ENCODE assay signal across 7 mouse cellular contexts in the genomic region with DNA sequence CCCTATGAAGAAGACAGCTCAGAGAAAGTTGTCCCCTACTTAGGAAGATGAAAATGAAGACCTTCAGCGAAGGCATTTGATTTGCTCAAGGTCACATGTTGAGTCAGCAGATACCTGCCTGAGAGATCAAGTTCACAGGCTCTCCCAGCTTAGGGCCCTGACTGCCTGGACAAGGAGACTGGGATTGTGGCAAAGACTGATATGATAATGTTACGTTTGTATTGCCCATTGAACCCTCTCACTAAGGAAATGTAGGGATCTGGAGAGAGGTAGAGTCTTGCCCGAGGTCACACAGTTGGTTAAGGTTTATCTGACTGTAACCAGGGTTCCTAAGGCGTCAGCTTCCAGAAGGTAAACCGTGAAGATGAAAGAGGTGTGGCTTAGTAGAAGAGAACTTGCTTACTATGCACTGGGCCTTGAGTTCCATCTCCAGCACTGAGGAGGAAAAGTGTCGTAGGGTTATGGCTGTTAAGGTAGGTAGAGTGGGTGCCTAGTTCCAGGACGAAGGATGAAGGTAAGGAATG. TPM values are rescaled to one million over a fixed set of nuclear protein-coding genes. Genes with fewer than 3 reads are reported as not detected.
DNase-seq lines count a peak whose midpoint lies in the region; ATAC-seq and TF ChIP-seq lines count a peak whose summit lies in the region.

No protein-coding gene starts in this region.

- H3K4me3 ChIP-seq in neural tube, embryonic 11.5 days (ENCODE audit: low read depth, low read length), result peak overlapping the region; percentile 67
- H3K4me3 ChIP-seq in embryonic facial prominence, embryonic 13.5 days, result peak overlapping the region; percentile 76
- peak overlapping the region; percentile 74 for H3K4me3 ChIP-seq in intestine, postnatal 0 days (ENCODE audit: low read depth, low read length)
- H3K4me3 ChIP-seq in neural tube, embryonic 13.5 days, result peak overlapping the region; percentile 72

- intact Hi-C loops in left cerebral cortex, postnatal 25 days (cut with DNase I), result loop anchor here (2.0 kb wide), 1 partner anchor 49 kb away; the partner anchor contains the start of gene Efcab14

- no peak for TF ChIP-seq CTCF in intestine, postnatal 0 days (IDR thresholded peaks at IDR 0.05; ENCODE audit: low read depth)

- peaks cover 6% of the 10 kb centered on the region; the same call in 1 of the 2 replicates for H3K4me1 ChIP-seq in neural tube, embryonic 11.5 days (ENCODE audit: control insufficient read depth, insufficient read depth, low read length)
- peaks cover 11% of the 10 kb centered on the region for H3K4me1 ChIP-seq in embryonic facial prominence, embryonic 13.5 days
- H3K4me1 ChIP-seq in intestine, postnatal 0 days (replicated peaks; ENCODE audit: control insufficient read depth, insufficient read depth, low read length), result no peaks in the 10 kb centered on the region; the same call in 1 of the 2 replicates
- peaks cover 19% of the 10 kb centered on the region for H3K4me1 ChIP-seq in neural tube, embryonic 13.5 days (replicated peaks)

- no peaks in the 10 kb centered on the region for H3K9me3 ChIP-seq in neural tube, embryonic 11.5 days (ENCODE audit: control insufficient read depth, low read length)
- no peaks in the 10 kb centered on the region for H3K9me3 ChIP-seq in embryonic facial prominence, embryonic 13.5 days
- no peaks in the 10 kb centered on the region for H3K9me3 ChIP-seq in intestine, postnatal 0 days (ENCODE audit: control insufficient read depth)
- no peaks in the 10 kb centered on the region for H3K9me3 ChIP-seq in neural tube, embryonic 13.5 days

- H3K27me3 ChIP-seq in neural tube, embryonic 11.5 days (ENCODE audit: control insufficient read depth, insufficient read depth, low read length), result no peaks in the 10 kb centered on the region
- no peaks in the 10 kb centered on the region for H3K27me3 ChIP-seq in embryonic facial prominence, embryonic 13.5 days
- H3K27me3 ChIP-seq in intestine, postnatal 0 days (replicated peaks; ENCODE audit: control insufficient read depth, insufficient read depth, low read length), result no peaks in the 10 kb centered on the region
- H3K27me3 ChIP-seq in neural tube, embryonic 13.5 days, result no peaks in the 10 kb centered on the region

- ATAC-seq in neural tube, embryonic 11.5 days (ENCODE audit: insufficient read depth, low FRiP score, low TSS enrichment), result no peak
- ATAC-seq in embryonic facial prominence, embryonic 13.5 days (ENCODE audit: insufficient number of reproducible peaks, insufficient read depth, low FRiP score, low TSS enrichment, low read depth), result no peak
- ATAC-seq in intestine, postnatal 0 days, result peak; percentile 44
- 0 out of 2 replicates have a peak, but pooled peaks have one; percentile 25 for ATAC-seq in neural tube, embryonic 13.5 days (ENCODE audit: low read depth)

- peak overlapping the region; percentile 76 for H3K9ac ChIP-seq in neural tube, embryonic 11.5 days (ENCODE audit: low read length)
- peak overlapping the region; percentile 87 for H3K9ac ChIP-seq in embryonic facial prominence, embryonic 13.5 days
- H3K9ac ChIP-seq in intestine, postnatal 0 days (ENCODE audit: low read depth, low read length), result peak overlapping the region; percentile 80
- H3K9ac ChIP-seq in neural tube, embryonic 13.5 days, result peak overlapping the region; percentile 83

- H3K27ac ChIP-seq in neural tube, embryonic 11.5 days (ENCODE audit: low read depth, low read length), result no peak overlapping the region
- H3K27ac ChIP-seq in embryonic facial prominence, embryonic 13.5 days, result no peak overlapping the region
- H3K27ac ChIP-seq in intestine, postnatal 0 days (ENCODE audit: low read depth, low read length), result peak overlapping the region; percentile 80
- H3K27ac ChIP-seq in neural tube, embryonic 13.5 days (replicated peaks), result 0 out of 2 replicates have a peak overlapping the region, but pooled peaks have one; percentile 52

- 62% methylated on average over 7 of the region's 7 CpGs for WGBS in neural tube, embryonic 11.5 days
- WGBS in embryonic facial prominence, embryonic 13.5 days, result 52% methylated on average over 7 of the region's 7 CpGs
- WGBS in intestine, postnatal 0 days, result 33% methylated on average over 7 of the region's 7 CpGs
- 61% methylated on average over 7 of the region's 7 CpGs for WGBS in neural tube, embryonic 13.5 days

- 0 out of 2 replicates have a peak, but pooled peaks cover 3% of the 10 kb centered on the region for H3K36me3 ChIP-seq in neural tube, embryonic 11.5 days (ENCODE audit: control insufficient read depth, insufficient read depth, low read length)
- peaks cover 15% of the 10 kb centered on the region for H3K36me3 ChIP-seq in embryonic facial prominence, embryonic 13.5 days
- peaks cover 8% of the 10 kb centered on the region; the same call in 1 of the 2 replicates for H3K36me3 ChIP-seq in intestine, postnatal 0 days (ENCODE audit: control insufficient read depth, insufficient read depth)
- H3K36me3 ChIP-seq in neural tube, embryonic 13.5 days, result peaks cover 19% of the 10 kb centered on the region

- H3K4me2 ChIP-seq in neural tube, embryonic 11.5 days (ENCODE audit: low read depth), result peak overlapping the region; percentile 57
- peak overlapping the region; percentile 77 for H3K4me2 ChIP-seq in embryonic facial prominence, embryonic 13.5 days
- peak overlapping the region; percentile 72 for H3K4me2 ChIP-seq in intestine, postnatal 0 days (replicated peaks; ENCODE audit: low read depth)
- peak overlapping the region; percentile 71 for H3K4me2 ChIP-seq in neural tube, embryonic 13.5 days

- no peak for DNase-seq in neural tube, embryonic 11.5 days (ENCODE audit: low spot score)
- DNase-seq in neural tube, embryonic 10.5 days (ENCODE audit: extremely low spot score, low spot score), result no peak
- DNase-seq in left cerebral cortex, postnatal 25 days (ENCODE audit: low spot score in 2 of 2), result no peak
- no peak for DNase-seq in left cerebral cortex, adult 8-10 months (ENCODE audit: low spot score in 2 of 2)

RNA-seq across cellular contexts. Expression of gene Atpaf1, which starts 1.0 kb away (rescaled TPM):
- 51.1 and 51.4 TPM in 2 replicates for polyA plus RNA-seq in neural tube, embryonic 11.5 days (2014; fragmentation: Nextera tagmentation; extraction: Ambion mirVana)
- 56.7 and 60.5 TPM in 2 replicates for polyA plus RNA-seq in embryonic facial prominence, embryonic 13.5 days (2015; fragmentation: Nextera tagmentation; extraction: Ambion mirVana)
- polyA plus RNA-seq in intestine, postnatal 0 days (2015; fragmentation: Nextera tagmentation; extraction: Ambion mirVana), result 40.8 and 43.2 TPM in 2 replicates
- polyA plus RNA-seq in neural tube, embryonic 13.5 days (2015; fragmentation: Nextera tagmentation; extraction: Ambion mirVana), result 32.1 and 38.9 TPM in 2 replicates
- 10 to 100 TPM; 53.1 to 63.6 TPM for total RNA-seq in left cerebral cortex, postnatal 25 days (2021)
- 10 to 100 TPM; 77.6 to 82.8 (median 81.9) TPM for total RNA-seq in left cerebral cortex, adult 8-10 months (2022)

RNA-seq across cellular contexts. Expression of gene Tex38, which starts 4.8 kb away (rescaled TPM):
- 0.42 TPM in 1 of 2 replicates, not detected in the other for polyA plus RNA-seq in neural tube, embryonic 11.5 days (2014; fragmentation: Nextera tagmentation; extraction: Ambion mirVana)
- polyA plus RNA-seq in embryonic facial prominence, embryonic 13.5 days (2015; fragmentation: Nextera tagmentation; extraction: Ambion mirVana), result 0.53 TPM in 1 of 2 replicates, not detected in the other
- 0.33 and 0.44 TPM in 2 replicates for polyA plus RNA-seq in intestine, postnatal 0 days (2015; fragmentation: Nextera tagmentation; extraction: Ambion mirVana)
- 0.39 TPM in 1 of 2 replicates, not detected in the other for polyA plus RNA-seq in neural tube, embryonic 13.5 days (2015; fragmentation: Nextera tagmentation; extraction: Ambion mirVana)
- not detected for total RNA-seq in left cerebral cortex, postnatal 25 days (2021)
- 1 to 10 TPM in 1 of 4 experiments, under 1 TPM in 2, not detected in 1; 0.48 to 1.0 (median 0.95) TPM for total RNA-seq in left cerebral cortex, adult 8-10 months (2022)

RNA-seq across cellular contexts. Expression of gene Mob3c, which starts 42.3 kb away (rescaled TPM):
- polyA plus RNA-seq in neural tube, embryonic 11.5 days (2014; fragmentation: Nextera tagmentation; extraction: Ambion mirVana), result 3.2 and 4.1 TPM in 2 replicates
- 8.7 and 9.8 TPM in 2 replicates for polyA plus RNA-seq in embryonic facial prominence, embryonic 13.5 days (2015; fragmentation: Nextera tagmentation; extraction: Ambion mirVana)
- 11.8 and 13.6 TPM in 2 replicates for polyA plus RNA-seq in intestine, postnatal 0 days (2015; fragmentation: Nextera tagmentation; extraction: Ambion mirVana)
- 4.3 and 6.2 TPM in 2 replicates for polyA plus RNA-seq in neural tube, embryonic 13.5 days (2015; fragmentation: Nextera tagmentation; extraction: Ambion mirVana)
- 1 to 10 TPM; 3.3 to 4.4 TPM for total RNA-seq in left cerebral cortex, postnatal 25 days (2021)
- total RNA-seq in left cerebral cortex, adult 8-10 months (2022), result 1 to 10 TPM; 5.0 to 7.3 (median 6.1) TPM

RNA-seq across cellular contexts. Expression of gene Efcab14, which starts 48.0 kb away (rescaled TPM):
- polyA plus RNA-seq in neural tube, embryonic 11.5 days (2014; fragmentation: Nextera tagmentation; extraction: Ambion mirVana), result 42.3 and 44.7 TPM in 2 replicates
- 37.4 and 37.9 TPM in 2 replicates for polyA plus RNA-seq in embryonic facial prominence, embryonic 13.5 days (2015; fragmentation: Nextera tagmentation; extraction: Ambion mirVana)
- polyA plus RNA-seq in intestine, postnatal 0 days (2015; fragmentation: Nextera tagmentation; extraction: Ambion mirVana), result 33.3 and 35.0 TPM in 2 replicates
- 21.4 and 23.3 TPM in 2 replicates for polyA plus RNA-seq in neural tube, embryonic 13.5 days (2015; fragmentation: Nextera tagmentation; extraction: Ambion mirVana)
- total RNA-seq in left cerebral cortex, postnatal 25 days (2021), result 10 to 100 TPM; 50.9 to 52.1 TPM
- total RNA-seq in left cerebral cortex, adult 8-10 months (2022), result 10 to 100 TPM; 57.1 to 59.7 (median 57.6) TPM

RNA-seq across cellular contexts. Expression of gene Mknk1, which starts 53.4 kb away (rescaled TPM):
- polyA plus RNA-seq in neural tube, embryonic 11.5 days (2014; fragmentation: Nextera tagmentation; extraction: Ambion mirVana), result 21.2 and 25.5 TPM in 2 replicates
- 25.9 and 32.2 TPM in 2 replicates for polyA plus RNA-seq in embryonic facial prominence, embryonic 13.5 days (2015; fragmentation: Nextera tagmentation; extraction: Ambion mirVana)
- 12.8 and 15.1 TPM in 2 replicates for polyA plus RNA-seq in intestine, postnatal 0 days (2015; fragmentation: Nextera tagmentation; extraction: Ambion mirVana)
- 24.3 and 28.7 TPM in 2 replicates for polyA plus RNA-seq in neural tube, embryonic 13.5 days (2015; fragmentation: Nextera tagmentation; extraction: Ambion mirVana)
- 10 to 100 TPM; 33.1 to 38.6 TPM for total RNA-seq in left cerebral cortex, postnatal 25 days (2021)
- total RNA-seq in left cerebral cortex, adult 8-10 months (2022), result 10 to 100 TPM; 34.9 to 45.5 (median 39.6) TPM

Comparison
In these comparisons a context has a peak if more than half of its experiments do, and no peak if none do; other contexts are left out.
1. ATAC-seq: peak in intestine, postnatal 0 days (single experiment) and neural tube, embryonic 13.5 days (single experiment); none in neural tube, embryonic 11.5 days (single experiment) and embryonic facial prominence, embryonic 13.5 days (single experiment).
2. H3K27ac ChIP-seq: peak in intestine, postnatal 0 days (single experiment) and neural tube, embryonic 13.5 days (single experiment); none in neural tube, embryonic 11.5 days (single experiment) and embryonic facial prominence, embryonic 13.5 days (single experiment).
3. Peak in every context shown above with its lines, with median percentiles within 50 percentile points of each other: H3K4me2 ChIP-seq, H3K4me3 ChIP-seq and H3K9ac ChIP-seq.